Mouse (Mus musculus): ENCODE measurements around the gene Umad1.

DNA sequence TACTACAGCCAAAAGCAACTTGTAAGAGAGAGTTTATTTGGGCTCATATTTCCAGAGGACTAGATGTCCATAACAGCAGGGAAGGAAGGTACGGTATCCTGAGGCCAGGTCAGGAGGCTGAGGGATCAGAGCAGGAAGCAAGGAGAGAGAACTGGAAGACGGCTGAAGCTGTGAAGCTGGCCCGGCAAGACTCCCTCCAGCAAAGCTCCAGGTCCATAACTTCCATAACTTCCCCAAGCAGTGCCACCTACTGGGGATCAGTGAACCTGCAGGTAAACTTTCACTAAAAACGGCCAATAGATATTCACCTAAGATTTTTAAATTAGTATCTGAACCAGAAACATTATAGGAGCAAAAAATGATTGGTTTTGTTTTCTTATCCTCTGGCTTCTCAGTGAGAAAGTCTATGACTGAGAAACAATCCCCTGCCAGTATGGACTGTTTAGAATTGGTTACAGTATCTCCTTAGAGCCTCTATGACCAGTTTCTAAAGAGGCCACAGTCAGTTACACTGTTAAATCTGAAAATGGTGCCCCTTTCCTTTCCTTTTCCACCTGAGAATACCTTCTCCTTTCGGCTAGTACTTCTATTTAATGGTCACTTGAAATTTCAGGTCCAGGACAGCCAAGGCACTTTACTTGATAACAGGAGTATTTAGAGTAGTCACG, 15.4 kb downstream of the Umad1 start:
- TF ChIP-seq GATA1 (IDR thresholded peaks at IDR 0.05; ENCODE audit: borderline replicate concordance, low read length) (no peak), FLI1 (IDR thresholded peaks at IDR 0.05; ENCODE audit: low read length) (no peak)
